Mouse (Mus musculus): ENCODE results near the gene Polr2i.

Gene Polr2i

GRCm38 (mm10) chr7:30231669-30232454 lies at the start of gene Polr2i, which contains the start of gene Tbcb:
TSS of gene Polr2i (plus strand) at chr7:30231948.
TSS of gene Tbcb (minus strand) at chr7:30232272.
- in situ Hi-C loops (cut with MboI; ENCODE audit: low pct_unique_long_range_greater_than_20kb in 1 of 2, low sequenced_read_pairs in 2 of 2, unreplicated experiment in 1 of 2), result no loop called here

GRCm38 (mm10) chr7:30183189-30183588 lies 48.6 kb upstream of the Polr2i start:
- in situ Hi-C loops (cut with MboI; ENCODE audit: low pct_unique_long_range_greater_than_20kb in 1 of 2, low sequenced_read_pairs in 2 of 2, unreplicated experiment in 1 of 2), result loop anchor here in 1 of 2 experiments (5.0 kb wide), 1 partner anchor 34 kb away; no protein-coding TSS in a partner anchor

GRCm38 (mm10) chr7:30183879-30184289 lies 47.9 kb upstream of the Polr2i start, which contains the start of gene Cox7a1:
TSS of gene Cox7a1 (plus strand) at chr7:30184144.
- in situ Hi-C loops (cut with MboI; ENCODE audit: low pct_unique_long_range_greater_than_20kb in 1 of 2, low sequenced_read_pairs in 2 of 2, unreplicated experiment in 1 of 2), result loop anchor here in 1 of 2 experiments (5.0 kb wide), 1 partner anchor 33 kb away; no protein-coding TSS in a partner anchor

- in situ Hi-C loops (cut with MboI; ENCODE audit: low pct_unique_long_range_greater_than_20kb in 1 of 2, low sequenced_read_pairs in 2 of 2, unreplicated experiment in 1 of 2), result loop anchor here in 1 of 2 experiments (5.0 kb wide), 1 partner anchor 33 kb away; no protein-coding TSS in a partner anchor
These were observed 47.0 kb upstream of the Polr2i start for GRCm38 (mm10) chr7:30184641-30185348.

GRCm38 (mm10) chr7:30188344-30189115 lies 43.2 kb upstream of the Polr2i start:
- in situ Hi-C loops (cut with MboI; ENCODE audit: low pct_unique_long_range_greater_than_20kb in 1 of 2, low sequenced_read_pairs in 2 of 2, unreplicated experiment in 1 of 2), result no loop called here

GRCm38 (mm10) chr7:30189116-30189491 lies 42.6 kb upstream of the Polr2i start:
- in situ Hi-C loops (cut with MboI; ENCODE audit: low pct_unique_long_range_greater_than_20kb in 1 of 2, low sequenced_read_pairs in 2 of 2, unreplicated experiment in 1 of 2), result no loop called here

- in situ Hi-C loops (cut with MboI; ENCODE audit: low pct_unique_long_range_greater_than_20kb in 1 of 2, low sequenced_read_pairs in 2 of 2, unreplicated experiment in 1 of 2), result no loop called here
These were observed 39.7 kb upstream of the Polr2i start for GRCm38 (mm10) chr7:30192088-30192487.

GRCm38 (mm10) chr7:30193013-30193412 lies 38.7 kb upstream of the Polr2i start:
- in situ Hi-C loops (cut with MboI; ENCODE audit: low pct_unique_long_range_greater_than_20kb in 1 of 2, low sequenced_read_pairs in 2 of 2, unreplicated experiment in 1 of 2), result no loop called here

GRCm38 (mm10) chr7:30193581-30194100 lies 38.1 kb upstream of the Polr2i start:
- in situ Hi-C loops (cut with MboI; ENCODE audit: low pct_unique_long_range_greater_than_20kb in 1 of 2, low sequenced_read_pairs in 2 of 2, unreplicated experiment in 1 of 2), result no loop called here

- in situ Hi-C loops (cut with MboI; ENCODE audit: low pct_unique_long_range_greater_than_20kb in 1 of 2, low sequenced_read_pairs in 2 of 2, unreplicated experiment in 1 of 2), result no loop called here
These were observed 37.5 kb upstream of the Polr2i start for GRCm38 (mm10) chr7:30194101-30194831.

GRCm38 (mm10) chr7:30194884-30195283 lies 36.9 kb upstream of the Polr2i start:
- in situ Hi-C loops (cut with MboI; ENCODE audit: low pct_unique_long_range_greater_than_20kb in 1 of 2, low sequenced_read_pairs in 2 of 2, unreplicated experiment in 1 of 2), result no loop called here

- in situ Hi-C loops (cut with MboI; ENCODE audit: low pct_unique_long_range_greater_than_20kb in 1 of 2, low sequenced_read_pairs in 2 of 2, unreplicated experiment in 1 of 2), result no loop called here
These were observed 36.3 kb upstream of the Polr2i start for GRCm38 (mm10) chr7:30195461-30195860.

GRCm38 (mm10) chr7:30196171-30196570 lies 35.6 kb upstream of the Polr2i start:
- in situ Hi-C loops (cut with MboI; ENCODE audit: low pct_unique_long_range_greater_than_20kb in 1 of 2, low sequenced_read_pairs in 2 of 2, unreplicated experiment in 1 of 2), result no loop called here

GRCm38 (mm10) chr7:30197592-30198129 lies 34.1 kb upstream of the Polr2i start:
- in situ Hi-C loops (cut with MboI; ENCODE audit: low pct_unique_long_range_greater_than_20kb in 1 of 2, low sequenced_read_pairs in 2 of 2, unreplicated experiment in 1 of 2), result no loop called here

- in situ Hi-C loops (cut with MboI; ENCODE audit: low pct_unique_long_range_greater_than_20kb in 1 of 2, low sequenced_read_pairs in 2 of 2, unreplicated experiment in 1 of 2), result no loop called here
These were observed 33.2 kb upstream of the Polr2i start, which contains the start of gene Capns1 for GRCm38 (mm10) chr7:30198481-30198971. TSS of gene Capns1 (minus strand) at chr7:30198811.

GRCm38 (mm10) chr7:30199498-30200139 lies 32.1 kb upstream of the Polr2i start:
- in situ Hi-C loops (cut with MboI; ENCODE audit: low pct_unique_long_range_greater_than_20kb in 1 of 2, low sequenced_read_pairs in 2 of 2, unreplicated experiment in 1 of 2), result no loop called here

- in situ Hi-C loops (cut with MboI; ENCODE audit: low pct_unique_long_range_greater_than_20kb in 1 of 2, low sequenced_read_pairs in 2 of 2, unreplicated experiment in 1 of 2), result no loop called here
These were observed 31.5 kb upstream of the Polr2i start for GRCm38 (mm10) chr7:30200200-30200599.
